Mouse (Mus musculus) lung, embryonic 15.5 days (tissue): Measurements from ENCODE around the gene Prkg1. TPM values are rescaled to one million over a fixed set of nuclear protein-coding genes. Genes with fewer than 3 reads are reported as not detected.
A peak's percentile ranks its signal among the peaks of the same experiment; 100 is the strongest.

ENCODE experiments used
- ATAC-seq: fragments of 200-750 bp; cut with Nextera tagmentation; 2 replicates; pipeline ENCODE4 v1.8.0; 2017; ENCODE audit warnings: moderate number of reproducible peaks, borderline replicate concordance; ENCODE audit not compliant: low FRiP score, low TSS enrichment; ENCODE audit errors: extremely low read depth
- H3K27ac ChIP-seq: fragments of 300-500 bp; sonication (generic); 2 replicates; pipeline ENCODE4 v1.5.1; 2015; ENCODE audit warnings: moderate library complexity, mild to moderate bottlenecking, inconsistent platforms
- H3K27me3 ChIP-seq: fragments of 300-500 bp; sonication (generic); 2 replicates; pipeline ENCODE4 v1.6.1; 2015; ENCODE audit warnings: inconsistent platforms
- H3K36me3 ChIP-seq: fragments of 300-500 bp; sonication (generic); 2 replicates; pipeline ENCODE4 v1.6.1; 2015; ENCODE audit warnings: inconsistent platforms
- H3K4me1 ChIP-seq: fragments of 300-500 bp; sonication (generic); 2 replicates; pipeline ENCODE4 v1.6.1; 2015; ENCODE audit warnings: inconsistent platforms
- H3K4me2 ChIP-seq: fragments of 300-500 bp; sonication (generic); 2 replicates; pipeline ENCODE4 v1.6.1; 2015; ENCODE audit warnings: inconsistent platforms, mild to moderate bottlenecking, moderate library complexity
- H3K4me3 ChIP-seq: fragments of 300-500 bp; sonication (generic); 2 replicates; pipeline ENCODE4 v1.5.1; 2015; ENCODE audit warnings: mild to moderate bottlenecking, inconsistent platforms
- H3K9ac ChIP-seq: fragments of 300-500 bp; sonication (generic); 2 replicates; pipeline ENCODE4 v1.6.1; 2015; ENCODE audit warnings: inconsistent platforms
- H3K9me3 ChIP-seq: fragments of 300-500 bp; sonication (generic); 2 replicates; pipeline ENCODE4 v1.6.1; 2016; ENCODE audit warnings: inconsistent platforms
- WGBS: fragments of 180-500 bp; shearing (Covaris S2); methylation state at CpG from one replicate; pipeline ENCODE4 v1.1.7; 2015; 5-methylcytosine and 5-hydroxymethylcytosine counted together
- polyA plus RNA-seq: library from polyadenylated mRNA; unstranded; fragments of >200 nt; fragmentation: Nextera tagmentation; extraction: Ambion mirVana; gene quantifications from 2 replicates; pipeline ENCODE4 v1.2.1, GENCODE M21; 2015

Prkg1 gene
- polyA plus RNA-seq, 1 experiment from 2014 or later, result 6.5 TPM

DNA sequence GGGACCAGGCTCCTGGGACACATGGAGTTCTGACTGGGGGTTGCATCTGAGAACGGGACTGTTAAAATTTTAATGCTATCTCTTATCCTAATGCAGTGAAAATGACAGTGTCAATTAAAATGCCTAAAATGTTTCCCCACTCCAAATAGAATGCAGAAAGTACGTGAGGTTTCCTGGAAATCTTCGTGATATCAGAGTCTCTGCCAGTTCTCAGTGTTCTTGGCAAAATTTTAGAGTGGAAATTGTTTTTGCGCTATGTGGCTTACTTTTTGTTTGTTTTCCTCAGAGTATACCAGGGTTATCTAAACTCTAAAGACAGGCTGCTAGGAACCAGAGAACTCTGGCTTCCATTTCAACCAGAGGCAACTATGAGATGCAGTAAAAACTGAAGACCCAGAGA lies 50.4 kb downstream of the Prkg1 start:
- Histone ChIP-seq H3K4me1 (no peaks in the 10 kb centered on the region), H3K9me3 (no peaks in the 10 kb centered on the region), H3K27me3 (no peaks in the 10 kb centered on the region), H3K9ac (no peak overlapping the region), H3K4me2 (no peak overlapping the region), H3K4me3 (no peak overlapping the region), H3K27ac (no peak overlapping the region), H3K36me3 (no peaks in the 10 kb centered on the region)
- 65% methylated on average over 4 of the region's 4 CpGs for WGBS
- no peak for ATAC-seq

DNA sequence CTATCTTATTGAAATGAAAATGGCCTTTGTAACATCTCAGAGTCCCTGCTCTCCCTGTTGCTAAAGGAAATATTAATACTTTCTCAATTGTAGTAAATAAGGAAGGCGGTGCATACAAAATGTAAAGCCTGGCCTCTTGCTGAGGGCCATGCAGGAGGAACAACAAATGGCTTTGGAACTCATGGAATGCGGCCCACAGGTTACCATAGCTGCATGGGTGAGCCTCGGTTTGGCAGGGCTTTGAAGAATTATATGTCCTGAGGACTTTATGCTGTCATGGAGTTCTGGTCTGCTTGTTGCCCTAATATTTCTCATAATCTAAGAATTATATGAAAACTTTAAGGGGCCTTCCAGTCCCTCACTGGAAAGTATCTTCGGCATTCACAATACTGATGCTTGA lies 51.5 kb downstream of the Prkg1 start:
- H3K36me3 ChIP-seq, result no peaks in the 10 kb centered on the region
- H3K9me3 ChIP-seq, result no peaks in the 10 kb centered on the region
- no peaks in the 10 kb centered on the region for H3K27me3 ChIP-seq
- no peak for ATAC-seq
- no peak overlapping the region for H3K4me2 ChIP-seq
- no peaks in the 10 kb centered on the region for H3K4me1 ChIP-seq
- WGBS, result 54% methylated on average over 4 of the region's 4 CpGs
- H3K9ac ChIP-seq, result no peak overlapping the region
- H3K4me3 ChIP-seq, result no peak overlapping the region
- H3K27ac ChIP-seq, result no peak overlapping the region

DNA sequence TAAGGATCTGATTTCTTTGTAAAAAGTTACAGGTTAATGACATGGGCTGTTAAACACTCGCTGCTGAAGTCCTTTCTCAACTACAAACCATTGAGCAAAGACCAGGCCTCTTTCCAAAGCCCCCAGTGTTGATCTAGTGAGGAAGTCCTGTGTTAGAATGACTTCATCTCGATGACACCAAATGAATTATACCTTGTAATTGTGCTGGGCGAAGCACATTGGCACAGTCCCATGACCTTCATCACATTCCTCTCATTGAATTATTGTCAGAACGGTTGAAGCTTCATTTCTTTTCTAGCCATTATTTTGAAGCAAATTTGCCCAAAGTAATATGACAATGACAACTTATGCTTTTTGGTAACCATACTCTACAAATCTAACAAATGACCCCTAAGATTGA lies 54.5 kb downstream of the Prkg1 start:
- Histone ChIP-seq H3K36me3 (no peaks in the 10 kb centered on the region), H3K4me3 (no peak overlapping the region), H3K9ac (no peak overlapping the region), H3K4me1 (no peaks in the 10 kb centered on the region), H3K27ac (no peak overlapping the region), H3K4me2 (no peak overlapping the region), H3K9me3 (no peaks in the 10 kb centered on the region), H3K27me3 (no peaks in the 10 kb centered on the region)
- 76% methylated on average over 4 of the region's 4 CpGs for WGBS
- ATAC-seq, result no peak

DNA sequence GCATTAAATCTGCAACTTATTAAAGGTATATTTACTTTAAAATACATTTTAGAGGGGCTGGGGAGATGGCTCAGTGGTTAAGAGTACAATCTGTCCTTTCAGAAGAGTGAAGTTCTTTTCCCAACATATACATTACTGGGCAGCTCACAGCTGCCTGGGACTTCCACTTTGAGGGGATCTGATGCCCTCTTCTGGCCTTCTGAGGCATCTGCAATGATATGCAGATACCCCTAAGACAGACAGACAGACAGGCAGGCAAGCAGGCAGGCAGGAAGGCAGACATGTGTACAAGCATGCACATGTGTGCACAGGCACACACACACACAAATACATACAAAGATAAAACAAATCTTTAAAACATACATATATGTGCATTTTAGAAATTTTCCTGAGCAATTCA lies 60.8 kb downstream of the Prkg1 start:
- Histone ChIP-seq H3K27me3 (no peaks in the 10 kb centered on the region), H3K36me3 (no peaks in the 10 kb centered on the region), H3K9me3 (no peaks in the 10 kb centered on the region), H3K9ac (no peak overlapping the region), H3K27ac (no peak overlapping the region), H3K4me1 (peaks cover 6% of the 10 kb centered on the region; the same call in 1 of the 2 replicates), H3K4me3 (no peak overlapping the region), H3K4me2 (no peak overlapping the region)
- ATAC-seq, result no peak

DNA sequence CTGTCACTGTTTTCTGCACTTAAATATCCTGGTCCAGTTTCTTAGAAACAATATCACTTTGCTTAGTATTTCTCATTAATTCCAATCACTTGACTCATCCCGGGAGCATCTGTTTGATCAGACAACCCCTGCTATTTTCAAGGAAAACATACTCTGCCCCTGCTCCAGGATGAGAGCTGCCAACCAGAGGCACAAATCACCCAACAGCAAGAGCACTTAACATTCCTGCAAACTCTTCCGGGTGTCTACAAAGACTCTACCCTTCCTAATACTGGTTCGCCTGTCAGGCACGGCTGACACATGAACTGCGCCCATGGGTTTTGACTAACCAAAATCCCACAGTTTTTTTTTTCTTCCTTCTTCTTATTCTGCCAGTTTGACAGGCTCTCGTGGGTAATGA lies 65.9 kb downstream of the Prkg1 start:
- Histone ChIP-seq H3K27me3 (no peaks in the 10 kb centered on the region), H3K4me2 (no peak overlapping the region), H3K36me3 (no peaks in the 10 kb centered on the region), H3K9ac (no peak overlapping the region), H3K27ac (no peak overlapping the region), H3K9me3 (no peaks in the 10 kb centered on the region), H3K4me1 (peaks cover 6% of the 10 kb centered on the region; the same call in 1 of the 2 replicates), H3K4me3 (no peak overlapping the region)
- 29% methylated on average over 6 of the region's 6 CpGs for WGBS
- no peak for ATAC-seq

DNA sequence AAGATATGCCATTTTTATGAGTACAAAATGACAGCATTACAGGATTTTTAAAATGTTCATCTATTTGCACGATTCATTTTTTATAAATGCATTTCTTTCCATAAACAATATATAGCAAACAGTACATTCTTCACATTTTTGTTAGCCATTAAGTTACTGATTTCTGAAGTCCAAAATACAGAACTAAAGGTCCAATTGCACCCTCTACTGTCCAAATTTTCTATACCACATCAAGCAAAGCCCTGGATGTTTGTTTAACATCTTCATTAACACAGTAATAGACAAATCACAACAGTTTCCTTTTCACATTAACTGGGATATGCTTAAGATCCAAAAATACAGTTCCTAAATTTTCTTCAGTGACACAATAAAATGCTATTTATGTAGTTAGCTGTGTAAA lies 84.0 kb downstream of the Prkg1 start:
- no peak for ATAC-seq
- no peak overlapping the region for H3K4me2 ChIP-seq
- no peak overlapping the region for H3K4me3 ChIP-seq
- no peaks in the 10 kb centered on the region for H3K27me3 ChIP-seq
- no peak overlapping the region for H3K9ac ChIP-seq
- no peaks in the 10 kb centered on the region for H3K4me1 ChIP-seq
- H3K27ac ChIP-seq, result no peak overlapping the region
- 8% methylated on average over 1 of the region's 1 CpGs for WGBS
- H3K9me3 ChIP-seq, result no peaks in the 10 kb centered on the region
- no peaks in the 10 kb centered on the region for H3K36me3 ChIP-seq

- Histone ChIP-seq H3K9ac (no peak overlapping the region), H3K4me1 (no peaks in the 10 kb centered on the region), H3K36me3 (no peaks in the 10 kb centered on the region), H3K9me3 (no peaks in the 10 kb centered on the region), H3K27me3 (no peaks in the 10 kb centered on the region), H3K27ac (no peak overlapping the region), H3K4me3 (no peak overlapping the region), H3K4me2 (no peak overlapping the region)
- ATAC-seq, result no peak
- 37% methylated on average over 5 of the region's 5 CpGs for WGBS
Measured at GRCm38 (mm10) chr19:31678324-31678723, 86.5 kb downstream of the Prkg1 start.

DNA sequence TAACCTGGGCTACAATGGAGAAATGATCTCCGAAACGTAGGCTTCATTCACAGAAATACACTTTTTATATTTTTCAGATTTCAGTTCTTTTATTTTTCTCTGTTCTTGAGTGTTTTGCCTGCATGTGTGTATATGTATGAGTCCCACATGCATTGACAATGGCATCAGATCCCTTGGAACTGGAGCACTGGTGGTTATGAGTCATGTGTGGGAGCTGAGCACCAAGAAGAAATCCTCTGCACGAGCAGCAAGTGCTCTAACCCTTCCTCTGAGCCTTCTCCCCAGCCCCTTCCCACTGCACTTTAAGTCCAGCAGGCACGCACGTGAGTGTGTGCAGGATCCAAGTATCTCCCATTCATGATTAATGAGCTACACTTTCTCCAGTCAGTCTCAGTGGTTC lies 93.1 kb downstream of the Prkg1 start:
- no peak overlapping the region for H3K4me3 ChIP-seq
- no peaks in the 10 kb centered on the region for H3K9me3 ChIP-seq
- H3K4me1 ChIP-seq, result no peaks in the 10 kb centered on the region
- no peak overlapping the region for H3K9ac ChIP-seq
- ATAC-seq, result no peak
- H3K36me3 ChIP-seq, result no peaks in the 10 kb centered on the region
- no peaks in the 10 kb centered on the region for H3K27me3 ChIP-seq
- no peak overlapping the region for H3K27ac ChIP-seq
- 68% methylated on average over 5 of the region's 5 CpGs for WGBS
- no peak overlapping the region for H3K4me2 ChIP-seq

DNA sequence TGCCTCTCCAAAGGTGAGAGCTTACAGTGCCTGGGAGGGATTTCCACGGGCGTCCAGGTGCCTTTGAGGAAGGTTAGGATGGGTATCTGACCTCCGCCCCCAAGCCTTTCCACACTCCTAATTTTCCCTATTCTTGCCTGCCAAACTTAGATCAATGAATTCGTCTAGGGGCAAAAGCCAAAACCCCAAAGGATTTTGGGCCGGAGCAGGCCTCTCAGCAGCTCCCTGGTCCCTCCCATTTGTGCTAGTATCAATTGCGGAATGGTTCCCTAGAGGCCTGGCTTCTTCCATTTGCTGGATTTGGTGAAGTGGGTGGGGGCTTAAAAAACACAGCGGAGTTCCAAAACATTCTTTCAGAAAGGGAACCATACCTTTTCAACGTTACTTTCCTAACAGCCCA lies 99.8 kb downstream of the Prkg1 start:
- no peaks in the 10 kb centered on the region for H3K9me3 ChIP-seq
- no peaks in the 10 kb centered on the region for H3K36me3 ChIP-seq
- peak overlapping the region; percentile 93 for H3K4me2 ChIP-seq
- H3K9ac ChIP-seq, result peak overlapping the region; percentile 49
- peak overlapping the region; percentile 68 for H3K4me3 ChIP-seq
- no peak overlapping the region for H3K27ac ChIP-seq
- no peak; the same call in 1 of the 2 replicates for ATAC-seq
- H3K27me3 ChIP-seq, result peaks cover 11% of the 10 kb centered on the region; the same call in 1 of the 2 replicates
- 16% methylated on average over 8 of the region's 8 CpGs for WGBS
- peaks cover 13% of the 10 kb centered on the region for H3K4me1 ChIP-seq

DNA sequence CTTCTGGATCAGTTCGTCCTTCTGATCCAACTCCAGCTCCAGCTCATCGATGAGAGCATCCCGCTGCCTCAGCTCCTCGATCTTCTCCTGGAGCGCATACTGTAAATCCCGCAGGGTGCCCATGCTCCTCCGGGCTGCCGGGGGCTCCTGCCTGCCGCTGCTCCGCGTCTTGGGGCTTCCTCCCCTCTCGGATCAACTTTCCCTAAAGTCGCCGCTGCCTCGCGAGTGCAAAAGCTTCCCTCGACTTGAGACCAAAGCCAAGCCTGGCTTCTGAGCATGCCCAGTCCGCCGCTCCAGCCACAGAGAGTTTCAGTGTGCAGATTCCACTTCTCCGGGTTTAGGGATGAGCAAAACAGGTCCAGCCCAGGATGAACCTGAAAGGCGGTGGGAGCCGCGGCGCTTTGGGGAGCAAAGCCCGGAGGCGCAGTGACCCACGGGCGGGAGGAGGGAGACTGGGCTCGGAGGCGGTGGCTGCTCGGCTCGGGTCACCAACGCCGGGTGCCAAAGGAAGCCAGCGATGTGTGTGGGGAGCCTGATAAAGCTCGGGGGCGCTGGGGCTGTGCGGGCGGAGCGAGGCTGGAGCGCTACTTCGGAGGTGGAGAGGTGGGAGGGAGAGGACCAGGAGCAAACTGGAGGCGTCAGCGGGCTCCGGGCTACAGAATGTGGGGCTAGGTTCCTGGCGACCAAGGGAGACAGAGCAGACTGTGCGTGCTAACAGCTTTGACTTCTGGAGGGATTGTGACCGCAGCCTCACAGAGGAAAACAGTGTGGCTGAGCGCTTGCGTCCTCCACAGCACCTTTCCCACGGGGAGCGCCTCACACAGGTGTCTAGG lies 100.5 kb downstream of the Prkg1 start:
- peak overlapping the region; percentile 44; the same call in 1 of the 2 replicates for H3K27ac ChIP-seq

GRCm38 (mm10) chr19:31663437-31664158 lies 101.2 kb downstream of the Prkg1 start:
- H3K27me3 ChIP-seq, result peaks cover 11% of the 10 kb centered on the region; the same call in 1 of the 2 replicates
- peak overlapping the region; percentile 68 for H3K4me3 ChIP-seq
- H3K27ac ChIP-seq, result 0 out of 2 replicates have a peak overlapping the region, but pooled peaks have one; percentile 44
- peak; percentile 27 for ATAC-seq
- peak overlapping the region; percentile 93 for H3K4me2 ChIP-seq
- no peaks in the 10 kb centered on the region for H3K9me3 ChIP-seq
- WGBS, result 6% methylated on average over 39 of the region's 39 CpGs
- H3K36me3 ChIP-seq, result no peaks in the 10 kb centered on the region
- peak overlapping the region; percentile 49 for H3K9ac ChIP-seq
- peaks cover 13% of the 10 kb centered on the region for H3K4me1 ChIP-seq

More for the DNA sequence above, 100.5 kb downstream of the Prkg1 start:
- H3K9ac ChIP-seq, result peak overlapping the region; percentile 49
- ATAC-seq, result peak; percentile 59; the same call in 1 of the 2 replicates
- H3K27me3 ChIP-seq, result peaks cover 11% of the 10 kb centered on the region; the same call in 1 of the 2 replicates
- H3K4me1 ChIP-seq, result peaks cover 13% of the 10 kb centered on the region
- 1% methylated on average over 52 of the region's 52 CpGs for WGBS
- H3K9me3 ChIP-seq, result no peaks in the 10 kb centered on the region
- peak overlapping the region; percentile 93 for H3K4me2 ChIP-seq
- H3K36me3 ChIP-seq, result no peaks in the 10 kb centered on the region
- peak overlapping the region; percentile 68 for H3K4me3 ChIP-seq

- Histone ChIP-seq H3K27ac (no peak overlapping the region), H3K4me1 (peaks cover 13% of the 10 kb centered on the region), H3K36me3 (no peaks in the 10 kb centered on the region), H3K9ac (no peak overlapping the region), H3K4me3 (0 out of 2 replicates have a peak overlapping the region, but pooled peaks have one; percentile 2), H3K9me3 (no peaks in the 10 kb centered on the region), H3K4me2 (peak overlapping the region; percentile 93), H3K27me3 (peaks cover 11% of the 10 kb centered on the region; the same call in 1 of the 2 replicates)
- WGBS, result 49% methylated on average over 2 of the region's 2 CpGs
- no peak for ATAC-seq
Measured at GRCm38 (mm10) chr19:31662802-31663201, 102.0 kb downstream of the Prkg1 start.
